Mouse (Mus musculus) thymus, adult 18-20 months (tissue): ENCODE measurements at regions not wholly inside any gene's neighbourhood (a gene's known extent, or its start where the extent isn't known, plus 50 kb on each side); places are given as distances from the start of the nearest gene placed in this dataset.

ENCODE experiments used
- DNase-seq, 2 experiments: peaks; one replicate each; pipeline ENCODE4 v3.0.0; 2022; ENCODE audit warnings: mixed read lengths in 2 of 2

DNA sequence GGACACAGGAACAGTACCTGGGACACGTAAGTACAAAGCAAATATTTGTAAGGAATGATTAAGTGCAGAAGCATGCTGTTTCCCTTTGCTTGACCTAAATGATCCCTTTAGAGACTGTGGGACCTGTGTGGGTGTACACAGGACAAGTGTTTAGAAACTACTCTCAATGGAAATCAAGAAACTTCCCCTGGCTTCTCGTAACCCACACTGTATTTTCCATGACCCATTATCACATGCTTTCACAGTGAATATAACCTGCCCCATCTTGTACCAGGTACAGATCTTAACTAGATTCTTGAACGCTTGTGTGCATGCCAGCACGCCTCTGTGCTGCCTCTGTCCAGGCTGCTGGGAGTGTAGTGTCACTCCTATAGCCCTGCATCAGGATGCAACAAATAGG, 177.8 kb upstream of the Ahr start:
- DNase-seq = no peak

DNA sequence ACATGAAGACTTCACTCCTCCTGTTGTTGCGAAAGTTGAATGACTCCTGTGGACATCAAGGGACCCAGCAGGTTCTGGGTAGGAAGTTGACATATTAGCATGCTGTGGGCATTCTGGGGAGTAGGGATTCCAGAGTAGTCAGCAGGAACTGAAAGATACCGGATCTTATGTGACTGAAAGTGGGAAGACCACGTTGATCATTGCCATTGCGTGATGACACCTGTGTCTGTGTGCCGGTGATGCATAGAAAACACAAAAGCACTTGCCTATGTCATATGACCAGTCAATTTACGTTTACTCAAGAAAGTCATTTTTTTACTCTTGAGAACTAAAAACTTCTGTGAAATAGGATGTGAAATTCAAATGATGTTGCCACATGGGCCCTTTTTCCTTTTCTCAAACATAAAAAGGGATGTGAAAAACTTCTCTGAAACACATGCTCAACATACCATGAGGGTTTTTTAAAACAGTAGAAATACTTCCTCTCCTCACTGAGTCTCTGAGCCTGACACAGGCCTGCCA, 176.8 kb upstream of the Ahr start:
- DNase-seq = no peak

DNA sequence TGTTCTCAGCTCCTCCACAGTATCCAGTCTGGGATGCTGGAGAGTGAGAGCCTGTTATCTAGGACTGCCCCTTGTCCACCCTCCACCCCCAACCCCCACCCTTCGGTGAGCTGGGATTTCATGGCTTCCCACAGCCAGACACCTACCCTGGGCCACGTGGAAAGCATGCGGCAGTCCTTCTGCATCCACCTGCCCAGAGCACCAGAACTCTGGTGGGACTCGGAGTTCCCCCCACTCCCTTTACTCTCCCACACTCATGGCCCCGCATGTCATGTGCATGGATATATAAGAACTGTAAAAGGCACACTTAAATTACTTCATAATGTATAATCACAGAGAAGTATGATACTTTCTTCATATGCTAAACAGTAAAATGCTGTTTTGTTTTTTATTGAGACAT, 175.5 kb upstream of the Ahr start:
- DNase-seq = no peak

DNA sequence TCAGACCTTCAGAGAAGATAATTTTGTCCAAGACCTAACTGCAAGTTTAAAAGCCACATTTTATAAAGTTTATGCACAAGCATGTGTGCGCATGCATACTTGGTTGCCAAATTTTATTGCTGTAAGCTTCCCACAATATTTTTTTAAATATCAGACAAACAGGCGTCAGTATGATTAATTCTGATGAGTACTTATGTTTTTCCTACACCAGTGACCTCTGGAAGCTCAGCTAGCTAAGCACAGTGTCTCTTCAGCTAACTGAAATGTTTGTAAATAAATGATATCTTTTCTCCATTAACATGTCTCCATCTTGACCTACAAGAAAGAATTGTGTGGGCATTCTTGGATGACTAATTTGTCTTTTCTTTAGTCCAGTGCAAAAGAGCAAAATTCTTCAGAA, 168.6 kb upstream of the Ahr start:
- DNase-seq = no peak

DNA sequence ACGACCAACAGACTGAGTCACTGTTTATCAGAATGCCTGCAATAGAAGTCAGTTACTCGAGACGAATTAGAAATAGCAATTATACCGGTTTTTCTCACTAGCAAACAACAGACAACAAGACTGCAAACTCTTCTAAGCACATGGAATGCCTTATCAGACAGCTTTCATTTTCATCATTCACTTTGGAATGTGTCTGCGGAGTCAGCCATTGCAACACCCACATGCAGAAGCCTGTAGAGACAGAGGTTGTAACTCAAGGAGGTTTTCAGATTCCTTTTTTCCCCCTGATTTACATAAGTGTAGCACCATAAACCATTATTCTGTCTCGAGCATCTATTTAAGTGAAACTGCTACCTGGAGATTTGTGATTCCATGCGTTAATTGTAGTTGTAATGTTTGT, 167.8 kb upstream of the Ahr start:
- no peak for DNase-seq

DNA sequence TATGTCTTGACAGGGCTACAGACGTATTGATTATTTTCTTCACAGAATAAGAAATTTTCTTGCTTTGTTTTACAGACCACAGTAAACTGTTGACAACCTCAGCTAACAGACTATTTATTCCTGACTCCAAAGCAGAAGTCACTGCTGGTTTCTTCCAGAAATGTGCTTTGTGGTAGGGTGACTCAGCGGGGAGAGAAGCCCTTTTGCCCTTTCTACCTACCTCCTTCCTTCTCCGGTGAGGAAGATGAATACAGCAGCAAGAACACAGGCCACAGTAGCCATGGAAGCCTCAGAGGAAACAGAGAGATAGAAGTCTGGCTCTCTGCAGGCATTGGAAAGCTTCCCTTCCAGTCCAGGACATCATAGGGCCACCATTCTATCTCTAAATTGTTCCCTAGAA, 159.4 kb upstream of the Ahr start:
- no peak for DNase-seq

DNA sequence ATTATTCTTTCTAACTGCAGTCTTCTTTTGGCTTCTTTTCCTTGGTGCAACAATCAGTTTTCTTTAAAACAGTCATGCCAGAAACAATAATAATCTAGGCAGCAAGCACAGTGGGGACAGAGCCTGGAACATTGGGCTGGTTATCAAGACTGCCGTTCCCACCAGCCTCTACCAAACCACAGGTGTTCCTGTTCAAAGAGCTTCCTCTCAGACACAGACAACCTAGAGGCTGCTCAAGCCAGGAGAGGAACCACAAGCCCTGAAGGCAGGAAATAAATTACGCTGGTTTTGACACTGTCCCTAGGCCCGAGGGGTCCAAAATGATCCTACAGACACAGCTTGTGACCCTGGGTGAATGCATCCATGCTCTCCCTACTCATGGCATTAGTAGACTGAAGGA, 156.1 kb upstream of the Ahr start:
- peak; percentile 13 to 55 for DNase-seq

DNA sequence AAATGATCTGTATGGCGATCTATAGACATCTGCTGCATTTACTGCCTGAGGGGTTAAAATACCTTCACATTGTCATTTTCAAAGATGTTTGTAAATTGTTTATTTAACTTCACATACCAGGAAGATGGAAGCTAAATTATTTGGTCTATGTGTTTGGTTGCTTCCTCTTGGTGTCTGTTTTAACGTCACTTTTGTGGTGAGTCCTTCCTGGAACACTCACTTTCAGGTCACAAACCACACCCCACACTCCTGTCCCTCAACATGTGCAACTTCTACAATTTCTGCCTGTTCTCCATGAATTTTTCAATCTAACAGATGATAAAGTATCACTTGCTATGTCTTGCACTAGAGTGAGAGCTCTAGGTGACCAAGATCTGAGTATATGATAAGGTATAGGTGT, 151.4 kb upstream of the Ahr start:
- no peak for DNase-seq

DNA sequence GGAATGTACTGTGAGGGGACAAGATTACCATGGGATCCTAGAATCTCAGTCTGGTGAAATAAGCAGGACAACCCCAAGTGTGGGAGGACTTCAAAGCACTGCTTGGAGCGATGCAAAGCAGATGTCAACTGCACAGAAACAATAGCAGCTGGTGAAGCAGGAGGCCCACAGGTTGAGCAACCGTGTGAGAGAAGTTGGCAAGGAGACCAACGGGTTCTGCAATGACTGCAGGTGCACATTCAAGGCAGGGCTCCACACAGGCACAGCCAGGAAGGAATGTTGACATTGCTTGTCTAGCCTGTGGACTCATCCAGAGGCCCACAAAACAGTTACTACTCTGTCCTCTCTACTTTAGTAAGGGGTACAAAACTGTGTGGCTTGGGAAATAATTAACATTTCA, 150.4 kb upstream of the Ahr start:
- DNase-seq = peak; percentile 51 to 67

DNA sequence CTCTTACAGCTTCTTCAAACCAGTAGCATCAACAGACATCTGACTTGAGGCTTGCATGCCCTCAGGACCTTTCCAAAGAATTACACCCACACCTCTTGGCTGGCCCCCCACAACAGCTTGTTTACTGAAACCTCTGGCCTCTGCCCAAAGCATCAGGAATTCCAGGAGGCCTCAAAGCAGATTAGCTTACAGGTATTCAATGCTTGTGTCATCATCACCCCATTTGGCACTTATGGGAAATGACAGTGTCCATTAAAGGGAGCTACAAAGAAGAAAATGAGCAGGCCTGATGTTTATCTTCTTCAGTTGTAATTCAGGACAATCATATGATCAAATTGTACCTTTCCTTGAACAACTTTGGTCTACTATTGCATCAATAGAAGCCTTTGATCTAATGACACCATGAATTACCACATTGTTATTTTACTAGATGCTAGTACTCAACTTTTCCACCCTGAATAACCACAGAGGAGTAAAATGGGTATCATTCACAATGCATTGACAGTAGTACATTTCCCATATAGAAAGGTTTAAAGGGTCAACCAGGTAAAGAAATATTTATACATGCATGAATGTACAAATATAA, 147.1 kb upstream of the Ahr start:
- DNase-seq = no peak

DNA sequence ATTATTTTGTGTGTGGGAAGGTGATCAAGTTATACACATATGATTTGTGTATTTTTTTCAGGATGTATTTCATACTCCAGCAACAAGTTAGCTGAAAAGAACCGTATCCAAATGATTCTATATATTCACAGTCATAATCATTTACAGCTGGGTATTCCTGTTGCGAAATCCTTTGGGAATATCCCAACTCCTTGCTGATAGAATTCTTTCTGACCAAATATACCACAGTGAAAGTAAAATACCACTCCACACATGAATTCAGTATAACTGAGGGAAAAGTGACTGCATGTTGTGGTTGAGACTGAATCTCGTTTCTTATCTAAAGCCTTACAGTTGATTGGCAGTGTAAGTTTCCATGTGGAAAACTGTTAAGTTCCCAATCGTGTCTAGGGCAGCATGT, 145.1 kb upstream of the Ahr start:
- DNase-seq = no peak

DNA sequence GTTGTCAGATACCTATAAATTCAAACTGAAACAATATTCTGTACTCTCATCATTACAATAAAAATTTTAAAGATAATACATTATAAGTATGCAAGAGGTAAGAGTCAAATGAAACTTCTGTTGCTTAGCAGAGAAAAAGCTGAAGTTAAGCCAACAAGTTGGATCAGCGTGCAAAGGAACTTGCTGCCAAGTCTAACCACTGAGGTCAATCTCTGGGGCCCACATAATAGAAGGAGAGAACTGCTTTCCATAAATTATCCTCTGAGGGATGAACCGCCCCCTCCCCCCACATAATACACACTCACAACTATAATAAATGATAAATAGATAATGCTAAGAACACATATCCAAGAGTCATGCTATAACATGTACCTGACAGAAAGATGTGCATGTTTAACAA, 144.2 kb upstream of the Ahr start:
- no peak for DNase-seq

DNA sequence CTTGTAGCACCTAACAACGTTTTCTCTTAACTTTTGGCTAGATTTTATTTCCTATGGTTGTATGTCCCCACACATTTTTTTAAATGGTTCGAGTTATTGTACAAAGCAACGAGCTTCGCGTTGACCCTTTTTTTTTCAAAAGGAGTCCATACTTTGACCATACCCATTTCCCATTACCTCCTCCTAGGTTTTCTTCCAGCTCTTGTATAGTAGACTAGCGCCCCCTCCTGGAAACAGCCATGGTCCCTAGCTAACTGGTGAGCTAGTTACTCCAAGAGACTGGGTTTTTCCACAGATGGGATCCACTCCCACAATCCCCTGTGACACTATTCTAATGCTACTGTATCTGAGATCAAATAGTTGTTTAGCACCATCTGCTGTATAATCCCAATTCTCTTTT, 139.6 kb upstream of the Ahr start:
- DNase-seq = peak in 1 of 2 experiments; percentile 31

DNA sequence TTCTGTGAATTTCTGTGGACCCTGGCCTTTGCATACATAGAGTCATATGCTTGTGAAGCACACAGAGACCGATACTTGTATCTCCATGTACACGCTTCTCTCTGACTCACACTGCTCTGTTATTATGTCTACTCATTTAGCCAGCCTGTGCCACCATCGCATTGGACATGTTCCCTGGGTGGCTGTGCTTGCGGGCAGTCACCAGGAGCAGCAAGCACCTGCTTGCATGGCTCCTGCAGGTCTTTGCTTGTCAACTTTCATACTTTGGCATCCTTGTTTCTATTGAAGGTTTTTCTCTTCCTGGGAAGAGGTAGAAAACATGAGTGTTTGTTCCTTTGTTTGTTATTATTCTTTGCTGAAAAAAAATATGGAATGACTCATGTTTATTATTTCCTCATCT, 136.1 kb upstream of the Ahr start:
- no peak for DNase-seq

DNA sequence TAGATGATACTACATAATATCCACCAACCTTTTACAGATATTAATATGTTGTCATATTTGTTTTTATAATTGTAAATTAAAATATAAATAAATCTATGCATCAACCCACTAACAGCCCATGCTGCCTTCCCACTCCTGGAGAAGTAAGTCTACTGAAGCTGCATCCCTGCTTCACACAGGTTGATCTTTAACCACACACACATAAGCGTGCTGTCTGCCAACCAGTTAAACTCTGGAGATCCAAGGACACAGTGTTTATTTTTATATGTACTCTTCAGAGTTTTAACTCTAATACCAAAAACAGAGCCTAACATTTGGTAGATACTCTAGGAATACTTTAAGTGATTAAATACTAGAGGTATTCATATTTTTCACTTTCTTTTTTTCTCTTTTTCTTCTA, 133.9 kb upstream of the Ahr start:
- DNase-seq = no peak

DNA sequence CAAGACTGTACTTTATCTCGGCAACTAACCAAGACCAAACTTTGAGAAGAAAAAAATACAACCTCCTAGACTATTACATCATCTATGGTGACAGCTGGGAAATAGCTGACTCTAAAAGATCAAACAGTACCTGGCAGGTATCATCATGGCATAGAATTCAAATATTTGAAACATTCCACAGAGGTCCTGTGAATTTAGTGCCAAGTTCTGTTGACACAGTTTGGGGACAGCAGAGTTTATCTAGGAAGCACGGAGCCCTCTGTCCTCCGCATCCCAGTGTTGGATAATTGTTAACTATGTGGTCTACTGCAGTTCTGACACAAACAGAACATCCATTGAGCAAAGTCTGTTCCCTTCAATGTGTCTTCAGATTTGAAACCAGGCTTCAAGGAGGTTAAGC, 132.9 kb upstream of the Ahr start:
- DNase-seq = no peak

DNA sequence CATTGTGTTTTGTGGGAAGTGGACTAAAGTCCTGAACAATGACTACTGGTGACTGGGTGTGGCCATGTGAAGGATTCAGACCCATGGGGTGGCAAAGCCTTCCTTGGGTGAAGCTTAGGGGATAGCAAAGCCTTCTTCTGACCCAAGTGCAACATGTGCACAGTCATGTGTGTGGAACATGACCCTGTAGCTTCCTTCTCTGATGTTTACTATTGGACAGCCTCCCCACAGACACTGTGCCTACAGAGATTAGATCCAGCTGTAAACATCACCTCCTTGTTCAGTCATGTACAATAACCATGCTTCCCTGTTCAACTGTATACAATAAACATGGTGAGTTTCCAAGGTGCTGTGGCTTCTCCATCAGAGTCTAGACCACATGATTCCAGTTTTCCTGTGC, 132.4 kb upstream of the Ahr start:
- DNase-seq = no peak

DNA sequence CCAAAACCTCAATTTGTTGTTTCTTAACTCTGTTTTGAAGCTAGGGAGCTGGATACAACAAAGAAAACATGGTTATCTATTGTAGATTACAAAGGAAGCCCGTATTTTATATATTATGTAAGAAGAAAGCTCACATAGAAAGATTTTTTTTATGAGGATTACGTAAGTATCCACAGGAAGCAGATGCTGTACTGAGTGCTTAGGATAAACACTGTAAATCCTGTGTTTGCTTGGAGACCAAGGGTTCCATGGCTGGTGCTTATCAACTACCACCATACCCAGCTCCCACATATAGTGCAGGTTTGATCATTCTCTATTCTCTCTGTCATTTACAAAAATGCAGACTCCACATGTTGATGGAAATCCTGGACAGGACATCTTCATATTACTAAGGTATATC, 131.2 kb upstream of the Ahr start:
- DNase-seq = no peak

DNA sequence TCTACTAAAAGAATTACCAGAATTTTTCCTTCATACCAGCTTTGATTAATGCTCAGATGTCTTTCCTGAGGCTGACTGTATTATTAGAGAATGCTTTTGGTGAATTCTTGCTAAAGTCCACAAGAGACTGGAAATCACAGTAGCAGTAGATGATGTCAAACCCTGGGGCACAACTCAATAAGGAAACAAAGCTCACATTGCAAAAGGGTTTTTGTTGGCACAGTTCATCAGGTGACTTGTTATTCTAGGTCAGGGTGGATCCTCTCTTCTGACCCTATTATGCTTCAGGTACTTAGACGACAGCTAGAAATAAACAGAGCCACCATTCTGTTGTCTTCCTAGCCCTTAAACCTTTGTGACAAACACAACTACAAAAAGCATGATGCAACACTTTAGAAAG, 128.2 kb upstream of the Ahr start:
- DNase-seq = no peak

DNA sequence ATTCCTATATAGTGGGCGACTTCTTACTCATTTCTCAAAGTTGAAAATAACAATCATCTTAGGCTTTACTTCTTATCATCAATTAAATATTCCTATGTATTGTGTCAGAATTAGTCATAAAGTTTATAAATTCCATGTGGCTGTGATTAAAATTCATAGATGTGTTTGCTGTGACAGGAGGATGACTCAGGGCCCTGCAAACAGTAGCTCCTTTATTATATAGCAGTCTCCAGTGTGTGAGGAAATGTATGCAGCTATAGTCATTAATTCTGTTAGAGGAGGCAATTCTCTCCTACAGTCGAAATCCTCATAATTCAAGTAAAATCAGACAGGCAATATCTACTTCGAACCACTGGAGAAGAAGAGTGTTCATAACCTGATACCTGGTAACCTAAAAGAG, 121.7 kb upstream of the Ahr start:
- no peak for DNase-seq

DNA sequence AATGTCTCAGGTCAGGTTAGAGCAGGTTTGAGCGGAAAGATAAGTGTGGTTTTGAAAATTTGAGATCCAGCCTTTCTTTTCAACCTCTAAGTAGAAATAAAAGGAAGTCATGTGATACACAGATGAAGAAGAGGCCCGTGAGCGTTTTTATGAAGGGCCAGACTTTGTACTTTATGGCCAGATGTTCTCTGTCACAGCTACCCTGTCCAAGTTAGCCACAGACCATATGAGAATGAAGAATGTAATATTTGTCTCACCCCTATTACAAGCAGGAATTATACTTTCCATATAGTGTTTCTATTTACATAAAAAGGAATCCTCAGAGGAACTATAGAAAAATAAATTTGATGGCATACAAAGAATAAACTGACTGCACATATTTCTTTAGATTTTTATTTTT, 114.9 kb upstream of the Ahr start:
- DNase-seq = no peak

DNA sequence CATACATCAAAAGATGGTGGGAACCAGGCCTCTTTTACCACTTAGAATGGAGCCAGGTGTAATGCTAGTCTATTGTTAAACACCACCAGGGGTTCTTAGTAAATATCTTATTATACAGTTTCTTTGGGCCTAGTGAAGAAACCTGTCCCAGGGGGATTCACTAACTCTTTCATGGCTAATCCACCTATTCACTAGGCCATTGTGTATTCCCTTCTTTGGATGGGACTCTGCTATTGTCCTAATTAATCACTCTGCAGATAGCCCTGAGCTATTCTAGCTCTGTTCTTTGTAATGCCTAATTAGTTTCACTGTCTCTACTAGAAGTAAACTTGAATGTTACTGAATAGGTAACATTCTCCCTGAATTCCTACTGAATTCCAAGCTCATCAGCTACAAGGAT, 107.6 kb upstream of the Ahr start:
- no peak for DNase-seq

DNA sequence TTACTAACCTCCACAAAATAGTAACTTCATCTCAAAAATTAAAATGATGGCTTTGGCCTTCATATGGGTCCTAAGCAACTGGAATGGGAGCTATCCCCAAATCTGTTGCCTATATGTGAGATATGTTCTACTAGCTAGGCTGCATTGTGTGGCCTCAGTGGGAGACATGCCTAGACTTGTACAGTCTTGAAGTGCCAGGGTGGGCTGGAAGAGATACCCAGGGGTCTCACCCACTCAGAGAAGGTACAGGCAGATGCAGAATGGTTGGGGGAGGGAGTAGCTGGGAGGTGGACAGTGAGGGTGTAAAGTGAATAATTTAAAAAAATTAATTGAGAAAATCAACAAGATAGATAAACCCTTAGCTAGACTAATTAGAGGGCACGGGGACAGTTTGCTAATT, 106.9 kb upstream of the Ahr start:
- DNase-seq = no peak

DNA sequence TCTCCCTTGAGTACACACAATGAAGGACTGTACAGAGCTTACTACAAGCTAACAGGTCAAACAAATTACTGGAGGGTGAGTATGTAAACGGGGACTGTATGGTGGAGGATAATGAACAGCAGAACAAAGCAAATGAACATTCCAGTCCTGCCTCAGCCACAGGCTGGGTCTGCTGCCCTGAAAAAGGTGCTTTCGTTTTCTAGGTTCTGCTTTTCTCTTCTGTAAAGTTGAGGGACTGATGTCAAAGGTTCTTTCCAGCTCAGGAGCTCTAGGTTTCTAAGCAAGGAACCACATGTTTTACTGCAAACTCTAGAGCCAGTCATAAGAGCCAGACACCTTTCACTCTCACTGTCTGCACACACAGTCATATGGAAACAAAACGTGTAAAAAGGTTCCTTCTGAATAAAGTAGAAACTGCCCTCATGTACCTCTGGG, 106.1 kb upstream of the Ahr start:
- no peak for DNase-seq

DNA sequence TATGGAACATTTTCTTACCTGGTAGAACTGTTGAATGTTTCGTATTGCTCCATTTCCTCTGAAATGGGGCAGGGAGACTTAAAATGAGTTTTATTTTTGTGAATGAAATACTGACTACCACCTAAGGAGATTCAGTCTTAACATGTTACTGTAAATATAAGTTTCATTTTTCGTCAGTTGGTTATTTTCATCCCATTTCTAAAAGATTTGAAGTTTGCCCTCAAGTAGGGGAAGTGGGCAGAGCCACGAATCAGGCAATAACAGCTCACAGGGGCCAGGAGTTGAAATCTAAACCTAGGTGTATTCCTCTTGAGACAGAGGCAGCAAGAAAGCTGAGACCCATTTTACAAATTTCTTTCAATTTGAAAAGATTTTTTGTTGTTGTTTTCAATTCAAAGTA, 88.6 kb upstream of the Ahr start:
- no peak for DNase-seq

DNA sequence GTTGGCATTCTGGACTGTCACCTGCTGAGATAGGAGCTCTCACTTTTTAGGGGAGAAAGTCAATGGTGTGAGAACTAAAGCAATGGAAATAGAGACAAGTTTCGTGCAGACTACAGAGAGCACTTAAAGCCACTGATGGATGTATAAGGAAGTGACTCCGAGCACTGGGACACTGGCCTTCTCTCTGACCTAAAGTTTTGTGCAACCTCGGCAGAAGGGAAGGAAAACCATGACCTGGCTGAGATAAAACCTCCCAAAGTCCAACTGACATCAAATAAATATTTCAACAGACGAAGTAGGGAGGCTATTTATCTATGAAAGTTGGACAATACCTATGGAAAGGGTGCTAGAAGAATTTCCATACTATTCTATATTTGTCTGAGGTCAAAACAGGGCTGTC, 80.0 kb upstream of the Ahr start:
- DNase-seq = no peak
